Mouse (Mus musculus) liver, embryonic 14.5 days (tissue): ENCODE measurements around the gene Adam17.

Experiments used
- CTCF ChIP-seq: IDR thresholded peaks from 2 replicates; pipeline ENCODE4 v1.5.1; 2016; ENCODE audit warnings: antibody characterized with exemption, low read depth, control low read depth
- EP300 ChIP-seq: IDR thresholded peaks from 2 replicates; pipeline ENCODE4 v1.6.1; 2016; ENCODE audit warnings: antibody characterized with exemption, low read depth

GRCm38 (mm10) chr12:21322296-21322695, 51.1 kb downstream of the Adam17 start:
- TF ChIP-seq CTCF (no peak), EP300 (no peak)
